In genomic region chr10:18597601-18598000, GRCm38 (mm10) we compare ENCODE assay signal across 17 mouse cellular contexts. TPM values are rescaled to one million over a fixed set of nuclear protein-coding genes. Genes with fewer than 3 reads are reported as not detected.
DNase-seq lines count a peak whose midpoint lies in the region; ATAC-seq lines count a peak whose summit lies in the region.
"Had no signal": no experiment of that assay in that cellular context is flagged by ENCODE, and none has a peak within 500 bp of the region (broad histone marks: within the 10 kb centered on the region; RNA-seq: fewer than 3 reads in every experiment).

No protein-coding gene starts in this region.

- no peak for ATAC-seq in cerebellum, adult (ENCODE audit: insufficient number of reproducible peaks, low FRiP score, low TSS enrichment)
- ATAC-seq: activated CD4-positive, CD25-positive, alpha-beta regulatory T cell, adult 4 months; forebrain, embryonic 15.5 days; intestine, postnatal 0 days had no signal

- DNase-seq in cerebellum, adult 11 months: peak; percentile 12
- peak; percentile 11 for DNase-seq in brain, adult 2 months (ENCODE audit: low read depth, low spot score)
- DNase-seq in cerebellum, adult 9-11 months: peak; percentile 17
- DNase-seq in cerebellum, postnatal 25 days: peak; percentile 33 to 62
- no peak for DNase-seq in thymus, adult 18-20 months
- DNase-seq in urinary bladder, postnatal 4 days (ENCODE audit: low spot score in 2 of 2): no peak
- DNase-seq in heart, adult 8-10 months (ENCODE audit: low spot score): no peak
- DNase-seq: adrenal gland, adult 8-10 months; adrenal gland, postnatal 25 days; gastrocnemius, postnatal 25 days; heart, adult 18-20 months; kidney, adult 2 months had no signal

RNA-seq across cellular contexts. Expression of gene Hebp2, which starts 51.7 kb away (rescaled TPM):
- under 1 TPM; 0.41 to 0.84 (median 0.72) TPM for total RNA-seq in heart, adult 8-10 months (2022)
- total RNA-seq: hematopoietic stem cell, adult 5-6 weeks had no signal

Comparison
In these comparisons a context has a peak if more than half of its experiments do, and no peak if none do; other contexts are left out.
1. DNase-seq: peak in cerebellum, adult 11 months (single experiment), brain, adult 2 months (single experiment), cerebellum, adult 9-11 months (single experiment) and cerebellum, postnatal 25 days (2 of 2); none in thymus, adult 18-20 months (0 of 2), urinary bladder, postnatal 4 days (0 of 2) and heart, adult 8-10 months (single experiment).